Mouse (Mus musculus) myocyte (in vitro differentiated cells): Measurements from ENCODE around the gene Usp6nl.

Experiments
- CEBPB ChIP-seq: IDR thresholded peaks from 2 replicates; pipeline ENCODE4 v1.6.1; 2011; ENCODE audit warnings: mild to moderate bottlenecking, moderate library complexity; ENCODE audit not compliant: poor library complexity, insufficient read depth, severe bottlenecking
- E2F4 ChIP-seq: IDR thresholded peaks from one replicate; pipeline ENCODE4 v1.6.1; 2011; ENCODE audit warnings: mild to moderate bottlenecking, control low read depth, moderate library complexity; ENCODE audit not compliant: insufficient read depth
- MAX ChIP-seq: IDR thresholded peaks from one replicate; pipeline ENCODE4 v1.6.1; 2011; ENCODE audit warnings: low read depth, mild to moderate bottlenecking, control low read depth
- MYOG ChIP-seq, 3 experiments: IDR thresholded peaks; one replicate each; pipeline ENCODE4 v1.6.1; 2011; ENCODE audit warnings: control low read depth in 2 of 3, low read depth in 2 of 3, mild to moderate bottlenecking in 2 of 3; ENCODE audit not compliant: insufficient read length in 2 of 3, control insufficient read depth in 1 of 3, insufficient read depth in 1 of 3
- POLR2A ChIP-seq: IDR thresholded peaks from one replicate; pipeline ENCODE4 v1.6.1; 2011; ENCODE audit warnings: low read depth, mild to moderate bottlenecking, control low read depth, moderate library complexity; ENCODE audit not compliant: insufficient read length
- POLR2AphosphoS2 ChIP-seq: IDR thresholded peaks from one replicate; pipeline ENCODE4 v1.6.1; 2011; ENCODE audit warnings: low read depth, control low read depth; ENCODE audit not compliant: insufficient read length
- SRF ChIP-seq: IDR thresholded peaks from one replicate; pipeline ENCODE4 v1.6.1; 2011; ENCODE audit warnings: low read depth; ENCODE audit not compliant: control insufficient read depth, insufficient read length
- TCF12 ChIP-seq: IDR thresholded peaks from one replicate; pipeline ENCODE4 v1.6.1; 2011; ENCODE audit warnings: mild to moderate bottlenecking, control low read depth; ENCODE audit not compliant: poor library complexity, insufficient read depth, severe bottlenecking
- TCF3 ChIP-seq: IDR thresholded peaks from one replicate; pipeline ENCODE4 v1.6.1; 2011; ENCODE audit warnings: low read depth, control low read depth; ENCODE audit not compliant: insufficient read length
- USF1 ChIP-seq: IDR thresholded peaks from one replicate; pipeline ENCODE4 v1.6.1; 2011; ENCODE audit warnings: low read depth, mild to moderate bottlenecking, control low read depth, moderate library complexity

GRCm38 (mm10) chr2:6285794-6286193 is 36.7 kb upstream of the Usp6nl start:
- TF ChIP-seq POLR2A (no peak), E2F4 (no peak), TCF12 (no peak), SRF (no peak), MAX (no peak), USF1 (no peak), POLR2AphosphoS2 (no peak), TCF3 (no peak), MYOG (IDR thresholded peaks at IDR 0.05; ENCODE audit: control insufficient read depth in 1 of 3, insufficient read depth in 1 of 3, insufficient read length in 2 of 3, low read depth in 2 of 3) (no peak), CEBPB (no peak)
